Comparison of ENCODE assay signal across 15 mouse cellular contexts in the genomic region with DNA sequence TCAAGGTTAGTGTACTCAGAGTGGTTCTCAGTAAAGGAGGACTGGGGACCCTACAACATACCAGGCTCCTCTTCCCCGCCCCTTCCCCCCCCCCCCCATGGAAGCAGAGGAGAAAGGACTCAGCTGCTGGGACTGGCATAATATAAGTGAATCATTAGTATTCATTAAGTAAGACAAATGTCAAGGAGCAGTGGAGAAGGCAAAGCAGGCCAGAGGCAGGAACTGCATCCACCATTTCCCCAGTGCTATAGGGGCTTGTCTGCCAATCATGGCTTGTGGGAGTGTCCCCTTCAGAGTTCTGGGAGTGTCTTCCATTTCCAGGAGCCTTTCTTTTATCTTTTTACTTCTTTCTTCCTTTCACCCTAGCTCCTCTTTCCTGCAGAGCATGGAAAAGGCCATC.
"Had no signal": no experiment of that assay in that cellular context is flagged by ENCODE, and none has a peak within 500 bp of the region (broad histone marks: within the 10 kb centered on the region; RNA-seq: fewer than 3 reads in every experiment).

No protein-coding gene starts in this region.

- H3K9me3 ChIP-seq: neural tube, embryonic 13.5 days; stomach, embryonic 15.5 days had no signal

- H3K27ac ChIP-seq: neural tube, embryonic 13.5 days; stomach, embryonic 15.5 days; stomach, postnatal 0 days had no signal

- H3K4me1 ChIP-seq: neural tube, embryonic 13.5 days; stomach, embryonic 15.5 days had no signal

- H3K4me3 ChIP-seq: neural tube, embryonic 13.5 days; stomach, embryonic 15.5 days had no signal

- H3K9ac ChIP-seq: neural tube, embryonic 13.5 days; stomach, embryonic 15.5 days had no signal

- DNase-seq: retina, postnatal 1 day; right cerebral cortex, adult 18-20 months; right cerebral cortex, postnatal 14 days; right cerebral cortex, postnatal 25 days; right cerebral cortex, postnatal 4 days; spleen, adult 18-20 months; thymus, adult 18-20 months; thymus, adult 2 months; thymus, postnatal 14 days; thymus, postnatal 25 days; thymus, postnatal 36 days; thymus, postnatal 4 days had no signal

- H3K4me2 ChIP-seq: neural tube, embryonic 13.5 days; stomach, embryonic 15.5 days had no signal

- H3K36me3 ChIP-seq: neural tube, embryonic 13.5 days; stomach, embryonic 15.5 days had no signal

- H3K27me3 ChIP-seq: neural tube, embryonic 13.5 days; stomach, embryonic 15.5 days had no signal
